Mouse (Mus musculus) retina, adult 2 months (tissue): Measurements from ENCODE around the gene Adprh.
"Not testable (repeated sequence)": the region's sequence is repeated elsewhere in the genome, so short reads cannot be mapped to it uniquely, and the experiment has no call there.

Experiments
- DNase-seq: peaks from one replicate; pipeline ENCODE4 v3.0.0-alpha.2; 2012; ENCODE audit warnings: low read depth, low spot score

Gene Adprh

DNA sequence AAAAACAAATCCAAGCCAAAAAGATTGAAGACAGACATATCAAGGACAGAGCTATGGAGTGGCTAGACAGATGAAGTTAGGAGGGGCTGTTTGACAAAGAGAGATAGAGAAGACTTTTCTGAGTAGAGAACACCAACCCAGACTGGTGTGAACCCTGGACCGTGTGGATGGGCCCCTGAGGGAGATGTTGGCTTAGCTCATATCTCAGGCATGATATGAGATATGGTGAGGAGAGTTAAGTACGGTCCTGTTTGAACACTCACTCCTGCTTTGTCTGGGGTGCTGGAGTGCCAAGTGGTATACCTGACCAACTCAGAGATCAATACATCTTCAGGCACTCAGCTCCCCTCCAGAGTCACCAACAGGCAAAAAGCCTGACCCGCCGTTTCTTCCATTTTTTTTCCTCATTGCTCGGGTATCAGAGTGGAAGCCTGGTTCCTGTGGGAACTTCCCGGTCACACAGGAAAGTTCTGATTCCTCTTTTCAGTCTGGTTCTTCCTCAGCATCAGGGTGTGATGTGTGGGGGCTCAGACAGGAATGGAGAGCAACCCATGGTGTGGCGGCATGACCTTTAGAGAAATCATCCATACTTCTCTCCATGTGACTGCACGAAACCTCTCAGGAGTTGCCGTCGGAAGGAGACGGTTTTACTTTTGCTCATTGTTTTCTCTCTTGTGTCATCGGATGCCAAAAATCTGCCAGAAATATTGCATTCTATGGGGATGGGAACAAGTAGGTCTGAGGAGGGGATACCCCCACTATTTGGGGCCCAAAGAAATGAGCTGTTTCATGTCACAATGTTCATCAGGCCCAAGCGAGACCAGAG lies 14.8 kb upstream of the Adprh start:
- no peak for DNase-seq

DNA sequence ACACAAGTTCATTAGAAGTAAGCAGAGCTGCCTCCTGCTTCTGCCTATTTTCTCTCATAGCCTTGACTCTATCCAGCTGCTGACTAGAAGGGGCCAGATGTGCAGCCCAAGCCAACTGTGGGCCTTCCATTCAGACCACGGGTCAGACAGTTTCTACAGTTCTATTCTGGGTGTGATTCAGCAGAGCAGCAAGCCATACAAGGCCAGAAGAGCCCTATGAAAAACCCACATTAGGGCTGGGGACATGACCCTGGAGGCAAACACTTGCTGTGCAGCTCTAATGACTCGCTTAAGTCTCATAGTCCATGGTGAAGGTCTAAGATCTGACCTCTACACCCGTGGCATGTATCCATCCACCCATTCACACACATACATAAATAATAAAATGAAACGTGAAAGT lies 13.6 kb upstream of the Adprh start:
- no peak for DNase-seq

DNA sequence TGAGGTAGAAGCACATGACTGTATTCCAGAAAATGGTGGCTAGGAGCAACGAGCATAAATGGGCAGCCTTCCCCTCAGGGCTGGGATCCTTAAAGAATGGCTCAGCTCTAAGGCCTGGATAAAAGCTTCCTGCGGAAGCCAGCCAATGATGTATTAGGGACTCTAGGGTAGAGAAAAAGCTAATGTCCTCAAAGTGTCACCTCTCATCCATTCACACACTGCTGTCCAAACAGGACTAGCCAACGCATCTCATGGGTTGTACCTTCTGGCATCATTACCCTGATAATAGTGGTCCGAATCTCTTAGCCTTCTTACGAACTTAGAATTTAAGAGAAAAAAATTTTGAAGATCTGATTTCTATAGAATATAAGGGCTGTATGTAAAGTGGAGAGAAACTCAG lies 10.8 kb upstream of the Adprh start:
- DNase-seq: no peak

DNA sequence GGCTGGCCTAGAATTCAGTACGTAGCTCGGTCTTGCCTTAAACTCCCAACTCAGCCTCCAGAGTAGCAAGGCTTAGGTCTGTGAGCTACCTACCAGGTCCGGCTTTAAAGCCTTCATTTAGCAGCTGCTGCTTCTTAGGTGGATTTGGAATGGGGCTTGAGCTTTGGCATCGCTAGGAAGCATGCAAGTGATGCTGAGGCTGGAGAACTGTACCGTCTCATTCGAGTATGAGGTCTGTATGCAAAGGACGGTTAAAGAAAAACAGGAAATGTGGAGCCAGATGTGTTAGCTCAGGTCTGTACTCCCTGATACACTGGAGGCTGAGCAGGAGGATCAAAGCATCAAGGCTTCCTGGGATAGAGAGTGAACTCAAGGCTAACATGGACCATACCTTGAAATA lies 9.7 kb upstream of the Adprh start:
- no peak for DNase-seq

DNA sequence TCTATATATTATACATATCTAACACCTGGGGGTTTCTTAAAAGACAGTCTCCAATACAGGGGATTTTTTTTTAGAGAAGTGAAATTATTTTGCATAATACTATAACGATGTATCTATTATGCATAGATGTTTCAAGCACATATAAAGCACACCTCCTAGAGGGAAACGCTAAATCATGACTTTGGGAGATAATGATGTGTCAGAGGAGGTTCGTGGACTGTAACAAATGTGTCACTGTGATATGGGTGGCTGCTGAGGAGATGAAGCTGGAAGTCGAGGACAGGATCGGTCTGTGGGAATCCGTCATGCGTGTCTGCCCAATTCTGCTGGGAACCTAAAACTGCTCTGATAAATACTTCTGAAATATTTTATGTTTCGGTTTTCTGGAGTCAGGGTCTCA lies 9.2 kb upstream of the Adprh start:
- DNase-seq: no peak

DNA sequence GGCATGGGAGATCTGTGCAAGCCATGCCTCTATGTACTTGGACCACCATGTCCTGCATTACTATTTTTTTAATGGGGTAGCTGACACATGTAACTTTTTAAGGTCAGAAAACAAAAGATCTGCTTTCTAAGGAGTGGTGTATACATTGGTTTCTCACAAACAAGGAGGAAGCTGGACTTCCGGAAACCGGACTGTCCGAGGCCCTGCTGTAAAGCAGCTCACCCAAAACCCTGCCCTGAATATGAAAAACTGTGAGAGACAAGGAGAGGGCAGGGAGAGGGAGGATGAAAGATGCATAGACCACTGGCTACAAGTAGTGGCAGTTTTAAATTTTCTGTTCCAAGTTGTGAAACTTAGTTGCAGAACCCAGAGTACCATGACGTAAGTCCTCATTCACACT lies 7.5 kb upstream of the Adprh start:
- DNase-seq: no peak

DNA sequence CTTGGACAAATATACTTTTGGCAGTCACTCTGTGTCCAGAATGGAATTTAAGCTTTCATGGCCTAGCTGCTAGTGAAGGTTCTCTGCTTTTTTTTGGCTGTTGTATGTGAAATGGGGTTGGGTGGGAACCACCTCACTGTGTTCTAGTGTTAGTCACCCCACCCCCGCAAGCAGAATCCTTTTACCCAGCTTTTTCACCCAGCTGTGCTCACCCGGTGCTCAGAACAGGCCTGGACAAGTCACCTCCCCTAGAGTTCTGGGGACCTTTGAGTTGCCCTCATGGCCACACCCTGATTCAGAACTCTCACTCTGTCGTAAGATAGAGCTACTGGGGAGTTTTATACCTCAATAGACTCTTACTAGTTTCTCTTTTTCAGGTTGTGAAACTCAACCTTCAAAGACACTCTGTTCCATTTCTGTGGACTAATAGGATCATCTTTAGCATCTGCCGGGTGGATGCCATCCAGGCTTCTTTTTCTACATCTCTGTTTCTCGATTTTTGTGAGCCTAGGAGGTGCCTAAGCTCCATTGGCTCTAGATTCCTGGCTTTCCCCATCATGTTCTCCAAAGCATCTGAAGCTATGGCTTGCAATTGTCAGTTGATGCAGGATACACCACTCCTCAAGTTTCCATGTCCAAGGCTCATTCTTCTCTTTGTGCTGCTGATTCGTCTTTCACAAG lies 6.2 kb upstream of the Adprh start:
- no peak for DNase-seq

DNA sequence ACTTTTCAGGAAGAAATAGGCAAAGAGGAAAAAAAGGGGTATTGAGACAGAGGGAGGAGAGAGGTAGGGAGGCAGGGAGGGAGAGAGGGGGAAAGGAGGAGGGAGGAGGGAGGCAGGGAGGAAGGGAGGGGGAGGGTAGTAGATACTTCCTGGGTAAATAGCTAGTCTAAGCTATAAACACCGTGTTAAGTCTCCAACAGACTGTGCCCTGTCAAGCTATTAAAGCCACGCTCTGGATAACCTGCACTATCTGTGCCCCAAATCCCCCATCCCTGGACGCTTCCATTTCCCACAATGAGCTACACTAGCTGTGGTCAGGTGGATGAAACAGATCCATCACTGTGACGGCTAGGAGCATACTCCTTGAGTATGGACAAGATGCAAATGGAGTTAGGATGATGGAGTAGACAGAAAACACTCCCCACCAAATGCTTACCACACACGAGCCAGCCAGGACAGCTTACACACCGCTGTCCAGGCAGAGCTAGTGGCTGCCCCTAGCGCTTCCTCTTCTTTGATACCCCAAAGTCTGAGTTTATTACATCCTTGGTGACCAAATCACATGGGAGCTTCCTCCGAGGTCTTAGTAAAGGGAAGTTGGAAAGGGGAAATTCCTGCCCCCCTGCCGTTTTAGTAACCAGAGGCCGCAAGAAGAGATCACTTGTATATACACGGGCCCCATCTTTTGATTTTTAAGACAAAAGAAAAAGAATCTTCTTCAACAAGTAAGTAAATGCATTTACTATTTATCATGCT lies 4.5 kb upstream of the Adprh start:
- no peak for DNase-seq

DNA sequence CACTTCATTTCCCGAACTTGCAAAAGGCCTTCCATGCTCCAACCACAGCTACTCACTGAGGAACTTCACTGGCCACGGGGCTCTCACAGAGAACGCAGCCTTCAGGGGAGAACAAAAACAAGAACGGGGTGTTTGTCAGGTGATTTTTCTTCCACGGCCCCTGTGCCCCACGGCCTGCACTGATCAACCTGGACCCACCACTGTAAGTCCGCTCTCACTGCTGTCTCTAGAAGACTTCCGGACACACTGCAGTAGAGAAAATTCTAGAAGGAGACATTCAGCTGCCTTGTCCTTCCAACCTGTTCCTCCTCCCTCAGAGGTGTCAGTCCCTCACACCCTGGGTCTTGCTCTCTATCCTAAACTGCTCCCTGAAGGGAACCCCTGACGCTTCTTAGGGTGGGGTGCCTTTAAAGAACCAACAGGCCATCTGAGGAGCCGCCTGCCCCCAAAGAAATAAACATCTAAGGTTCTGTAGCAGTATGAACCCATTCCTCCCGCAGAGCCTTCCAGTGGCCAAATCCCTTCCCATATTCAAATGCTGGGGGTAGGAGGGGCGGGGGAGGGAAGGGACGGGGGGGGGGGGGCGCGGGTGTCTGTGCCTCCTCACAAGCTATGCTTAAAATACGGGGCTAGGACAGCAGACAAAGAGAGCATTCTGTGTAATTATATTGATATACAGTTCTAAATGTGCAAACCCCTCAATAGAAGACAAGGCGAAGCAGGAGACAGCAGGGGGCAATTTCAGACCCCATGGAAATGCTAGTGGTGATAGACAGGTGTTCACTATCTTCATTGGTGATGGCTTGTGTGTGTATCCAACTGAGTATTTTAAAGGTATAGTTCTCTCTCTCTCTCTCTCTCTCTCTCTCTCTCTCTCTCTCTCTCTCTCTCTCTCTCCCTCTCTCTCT lies 3.3 kb upstream of the Adprh start, which contains the start of gene Cd80:
Gene Cd80, plus strand, starts transcription at position 51 of the 908 bp plus-strand sequence.
- no peak for DNase-seq

DNA sequence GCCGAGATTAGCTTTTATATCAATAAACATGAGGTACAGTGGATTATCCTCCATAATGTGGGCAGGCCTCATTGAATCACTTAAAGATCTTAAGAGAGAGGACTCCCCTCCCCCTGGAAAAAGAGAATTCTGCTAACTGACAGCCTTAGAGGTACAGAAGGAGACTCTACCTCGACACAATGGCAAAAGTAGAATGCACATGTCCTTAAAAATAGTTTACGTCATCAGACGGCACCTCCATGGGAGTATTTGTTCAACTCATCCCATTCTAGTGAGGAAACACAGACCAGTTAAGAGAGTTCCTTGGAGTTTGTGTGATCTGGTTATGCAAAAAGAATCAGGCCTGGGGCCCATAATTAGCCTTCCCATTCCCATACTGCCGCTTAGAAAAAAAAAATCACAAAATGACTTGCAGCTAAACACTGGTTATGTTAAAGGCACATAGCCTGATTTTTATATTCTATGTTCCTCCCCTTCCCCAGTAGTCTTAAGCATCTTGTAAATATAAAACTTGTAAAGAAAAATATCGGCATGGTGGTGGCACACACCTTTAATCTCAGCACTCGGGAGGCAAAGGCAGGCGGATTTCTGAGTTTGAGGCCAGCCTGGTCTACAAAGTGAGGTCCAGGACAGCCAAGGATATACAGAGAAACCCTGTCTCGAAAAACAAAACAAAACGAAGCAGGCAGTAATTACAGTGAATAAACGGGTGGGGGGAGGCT lies 2.2 kb upstream of the Adprh start:
- no peak for DNase-seq

DNA sequence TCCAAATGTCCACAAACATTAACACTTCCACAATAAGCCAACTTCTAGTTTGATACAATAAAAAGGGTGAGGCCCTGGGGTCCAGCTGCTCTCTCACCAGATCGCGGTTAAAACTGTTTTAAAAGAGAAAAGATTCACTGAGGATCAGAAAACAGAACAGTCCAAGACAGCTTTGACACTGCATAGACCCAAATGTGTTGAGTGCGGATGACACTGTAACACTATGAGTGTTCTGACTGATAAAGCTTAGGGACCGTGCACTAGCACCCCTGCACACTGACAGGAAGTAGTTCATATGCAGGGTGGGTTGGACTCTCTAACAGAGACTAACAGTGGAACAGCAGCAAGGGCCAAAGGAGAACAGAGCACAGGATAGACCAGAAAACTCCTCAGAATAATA lies 1.4 kb upstream of the Adprh start:
- no peak for DNase-seq

DNA sequence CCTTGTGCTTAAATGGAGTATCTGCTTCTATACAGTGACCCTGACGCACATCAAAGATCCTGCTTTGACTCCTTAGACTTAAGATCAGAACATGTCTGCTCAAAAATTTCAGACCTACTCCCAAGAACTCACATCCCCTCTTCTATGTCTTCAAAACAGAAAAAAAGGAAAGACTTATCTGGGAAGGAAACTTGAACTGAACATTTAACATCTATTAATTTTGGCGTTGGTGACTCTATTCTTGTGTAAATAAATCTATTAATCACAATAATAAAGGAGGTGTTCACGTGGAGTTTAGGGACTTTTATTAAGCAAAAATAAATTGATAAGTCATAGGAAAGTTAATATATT lies 675 bp upstream of the Adprh start:
- no peak for DNase-seq

DNA sequence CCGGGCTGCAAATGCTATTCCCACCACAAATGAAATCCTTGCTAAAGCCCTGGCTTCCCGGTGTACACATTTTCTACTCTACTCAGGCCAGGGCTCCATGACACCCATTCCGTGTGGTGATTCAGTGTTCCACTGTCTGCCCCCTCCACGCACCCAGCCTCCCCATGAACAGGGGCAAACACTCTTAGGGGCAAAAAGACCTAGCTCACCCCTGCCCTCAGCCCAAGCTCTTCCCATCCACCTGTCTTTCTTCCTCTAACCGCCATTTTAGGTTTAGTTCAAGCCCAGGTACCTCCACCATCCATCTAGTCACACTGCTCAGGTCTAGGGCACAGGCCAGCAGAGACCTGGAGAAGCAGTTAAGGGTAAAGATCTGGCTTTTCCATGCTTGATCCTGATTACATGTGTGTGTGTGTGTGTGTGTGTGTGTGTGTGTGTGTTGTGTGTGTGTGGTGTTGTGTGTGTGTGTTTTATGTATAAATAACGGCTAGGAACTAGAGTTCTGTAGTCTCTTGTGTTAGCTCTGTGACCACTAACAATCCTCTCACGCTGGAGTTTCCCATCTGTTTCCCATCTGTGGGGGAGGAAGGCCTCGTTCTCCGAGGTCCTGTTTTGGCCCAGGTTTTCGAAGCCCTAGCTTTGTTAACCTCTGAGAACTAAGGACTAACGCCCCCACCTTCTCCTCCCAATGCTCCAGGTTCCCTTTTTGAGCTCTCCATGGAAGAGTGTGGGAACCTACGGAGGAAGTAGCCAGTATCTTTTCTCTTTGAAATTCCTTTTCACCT lies 890 bp downstream of the Adprh start:
- DNase-seq: no peak

DNA sequence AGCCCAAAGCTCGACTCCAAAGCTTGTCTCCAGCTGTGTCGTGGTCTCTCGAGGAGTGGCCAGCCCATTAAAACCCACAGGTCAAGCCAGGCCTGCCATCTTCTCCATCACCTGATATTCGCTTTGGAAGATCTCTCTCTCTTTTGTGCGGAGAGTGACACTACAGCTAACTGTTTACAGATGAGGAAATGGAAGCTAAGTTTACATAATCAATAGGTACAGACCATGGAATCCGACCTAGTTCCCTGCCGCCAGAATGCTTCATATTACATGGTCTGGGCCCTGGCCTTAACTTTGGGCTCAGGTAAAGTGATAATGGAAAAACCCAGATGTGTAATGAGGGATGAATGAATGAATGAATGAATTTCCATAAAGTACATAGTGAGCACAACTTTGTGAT lies 1.8 kb downstream of the Adprh start:
- DNase-seq: no peak

DNA sequence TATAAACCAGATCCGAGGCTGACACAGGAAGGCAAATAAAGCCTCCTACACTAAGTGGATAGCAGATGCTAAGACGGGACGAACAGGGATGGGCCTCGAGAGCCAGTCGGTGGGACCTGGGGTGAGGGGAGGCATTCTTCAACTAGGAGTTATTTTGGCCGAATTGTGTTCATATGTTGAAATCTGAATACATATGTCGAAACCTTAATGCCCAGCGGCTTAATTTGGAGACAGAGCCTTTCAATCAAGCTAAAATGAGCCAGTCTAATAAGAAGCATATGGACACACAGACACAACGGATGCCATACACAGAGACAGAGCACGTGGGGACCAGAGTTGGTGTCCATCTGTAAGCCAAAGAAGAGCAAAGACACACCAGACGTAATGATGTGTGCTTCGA lies 4.0 kb downstream of the Adprh start:
- no peak for DNase-seq

DNA sequence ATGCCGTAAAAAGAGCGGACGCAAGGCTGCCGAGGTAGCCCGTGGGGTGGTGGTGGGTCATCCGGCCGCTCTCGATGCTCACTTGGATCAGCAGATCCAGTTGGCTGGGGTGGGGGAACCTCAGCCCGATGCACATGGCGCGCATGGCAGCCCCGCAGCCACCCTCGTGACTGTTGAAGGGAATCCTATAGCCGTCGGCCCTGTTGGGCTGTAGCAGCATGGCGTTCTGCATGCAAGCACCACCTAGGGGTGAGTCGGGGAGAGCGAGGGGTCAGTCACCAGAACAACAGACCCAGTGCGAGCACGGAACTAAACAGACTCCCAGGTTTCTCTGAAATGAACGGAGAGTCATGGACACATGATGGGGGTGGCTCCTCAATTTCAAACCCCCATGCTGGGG lies 5.1 kb downstream of the Adprh start:
- no peak for DNase-seq

DNA sequence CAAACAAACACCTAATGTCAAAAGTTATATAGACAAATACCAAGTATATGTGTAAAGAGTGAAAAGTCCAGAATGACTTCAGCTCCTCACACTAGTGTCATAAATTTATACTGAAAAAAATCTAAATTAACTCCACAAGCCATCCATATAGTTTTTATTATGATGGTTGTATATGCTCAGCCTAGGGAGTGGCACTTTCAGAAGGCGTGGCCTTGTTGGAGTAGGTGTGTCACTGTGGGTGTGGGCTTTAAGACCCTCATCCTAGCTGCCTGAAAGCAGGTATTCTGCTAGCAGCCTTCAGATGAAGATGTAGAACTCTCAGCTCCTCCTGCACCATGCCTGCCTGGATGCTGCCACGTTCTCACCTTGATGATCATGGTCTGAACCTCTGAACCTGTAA lies 6.4 kb downstream of the Adprh start:
- not testable (repeated sequence) for DNase-seq

DNA sequence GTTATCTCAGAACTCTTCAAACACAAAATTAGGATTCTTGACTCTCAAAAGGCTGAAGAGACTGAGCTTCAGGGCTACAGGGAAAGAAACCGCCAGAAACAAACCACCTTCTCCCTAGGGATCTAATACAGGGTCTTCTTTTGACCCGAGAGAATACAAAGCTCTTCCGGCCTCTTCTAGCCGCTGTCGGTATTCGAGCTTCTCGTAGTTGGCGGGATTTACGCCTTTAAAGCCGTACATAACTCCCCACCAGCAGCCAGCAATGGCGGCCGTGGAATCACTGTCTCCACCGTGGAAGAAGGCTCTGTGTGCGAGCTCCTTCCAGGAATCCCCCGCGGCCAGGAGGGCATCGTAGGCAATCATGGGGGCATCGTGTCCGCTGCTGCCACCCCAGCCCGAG lies 6.9 kb downstream of the Adprh start:
- DNase-seq: no peak

DNA sequence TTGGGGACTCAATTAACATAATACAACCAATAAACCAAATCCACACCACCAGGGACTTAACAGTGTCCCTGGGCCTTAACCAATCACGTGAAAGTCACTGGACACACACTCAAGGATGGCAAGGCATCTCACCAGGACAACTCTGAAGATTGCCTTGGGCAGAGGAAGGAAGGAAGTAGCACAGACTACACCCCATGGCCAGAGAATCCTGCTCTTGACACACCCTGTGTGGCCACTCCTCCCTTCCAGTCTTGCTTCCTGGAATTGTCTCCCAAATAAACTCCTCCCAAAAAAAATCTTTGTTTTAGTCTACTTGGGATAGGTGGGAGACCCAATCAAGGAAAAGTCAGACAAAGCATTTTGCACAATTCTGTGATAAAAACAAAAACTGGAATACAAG lies 7.5 kb downstream of the Adprh start:
- no peak for DNase-seq
